Mouse (Mus musculus) common myeloid progenitor, adult 5-6 weeks (primary cell): Measurements from ENCODE around the gene 1520401A03Rik. TPM values are rescaled to one million over a fixed set of nuclear protein-coding genes. Genes with fewer than 3 reads are reported as not detected.

Experiments
- ATAC-seq: replicated peaks from 2 replicates; pipeline ENCODE4 v1.8.0; 2016; ENCODE audit warnings: low read depth, mild to moderate bottlenecking, moderate TSS enrichment, inconsistent platforms; ENCODE audit not compliant: poor library complexity, severe bottlenecking
- total RNA-seq: library from RNA; stranded (forward); fragments of 200-1000, 187-1606 nt; gene quantifications from 2 replicates; pipeline ENCODE4 v1.2.3, GENCODE M21; 2017

Gene 1520401A03Rik
- total RNA-seq, 1 experiment from 2014 or later = not detected

DNA sequence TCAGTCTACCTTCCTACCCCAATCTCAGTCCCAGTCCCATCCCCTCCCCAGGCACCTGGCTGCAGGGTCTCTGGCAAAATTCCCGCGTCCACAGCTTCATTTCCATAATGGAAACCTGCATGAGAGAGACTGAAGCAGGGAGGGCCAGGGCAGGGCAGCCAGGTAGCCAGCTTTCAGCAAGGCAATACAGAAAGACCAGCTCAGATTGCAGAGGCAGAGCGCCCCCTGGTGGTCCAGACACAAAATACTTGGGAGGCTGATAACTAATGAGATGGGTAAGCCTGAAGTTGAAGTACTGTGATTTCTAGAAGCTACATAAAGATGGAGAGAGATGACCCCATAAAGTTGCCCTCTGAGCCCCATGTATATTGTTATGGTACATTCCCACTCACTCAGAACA lies 16.4 kb downstream of the 1520401A03Rik start:
- peak; percentile 90 for ATAC-seq

DNA sequence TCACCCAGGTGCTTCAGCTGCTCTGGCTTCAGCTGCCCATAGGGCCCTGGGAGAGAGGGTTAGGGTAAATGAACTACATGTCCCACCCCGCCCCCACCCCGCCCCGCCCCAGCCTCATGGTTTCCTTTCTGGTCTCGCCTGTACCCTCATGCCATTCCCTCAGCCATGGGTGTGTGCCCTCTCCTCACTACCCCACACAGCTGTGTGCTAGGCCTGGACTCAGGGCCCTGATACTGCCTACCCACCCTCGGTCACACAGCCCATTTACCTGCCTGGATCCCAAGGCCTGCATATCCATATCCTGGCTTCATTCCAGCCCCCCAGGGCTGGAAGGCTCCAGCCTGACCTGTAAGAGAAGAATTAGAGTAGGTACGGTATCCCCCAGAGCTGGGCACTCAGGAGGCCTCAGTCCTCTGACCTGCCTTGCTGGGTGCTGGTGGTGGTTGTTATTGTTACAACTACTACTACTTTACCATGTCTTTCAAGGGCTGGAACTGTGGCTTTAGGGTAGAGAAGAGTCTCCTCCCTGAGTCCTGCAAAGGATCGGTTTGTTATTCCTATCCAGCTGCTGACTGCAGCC lies 17.0 kb downstream of the 1520401A03Rik start:
- ATAC-seq = no peak

DNA sequence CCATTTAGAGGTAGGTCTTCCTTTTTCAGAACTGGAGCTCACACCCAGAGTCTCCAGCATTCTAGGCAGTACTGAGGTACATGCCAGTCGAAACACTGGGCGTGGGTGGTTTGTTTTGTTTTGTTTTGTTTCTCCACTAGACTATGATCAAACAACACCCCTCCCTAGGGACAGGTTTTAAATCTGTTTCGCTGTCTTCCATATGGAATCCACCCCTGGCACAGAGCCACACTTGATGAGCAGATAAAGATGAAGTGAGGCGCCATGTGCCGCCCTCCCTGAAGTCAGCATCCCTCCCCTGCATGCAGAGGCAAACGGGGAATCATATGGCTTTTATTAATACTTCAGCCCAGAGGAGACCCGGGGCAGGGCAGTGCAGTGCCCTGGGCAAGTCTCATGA lies 17.8 kb downstream of the 1520401A03Rik start:
- no peak for ATAC-seq

DNA sequence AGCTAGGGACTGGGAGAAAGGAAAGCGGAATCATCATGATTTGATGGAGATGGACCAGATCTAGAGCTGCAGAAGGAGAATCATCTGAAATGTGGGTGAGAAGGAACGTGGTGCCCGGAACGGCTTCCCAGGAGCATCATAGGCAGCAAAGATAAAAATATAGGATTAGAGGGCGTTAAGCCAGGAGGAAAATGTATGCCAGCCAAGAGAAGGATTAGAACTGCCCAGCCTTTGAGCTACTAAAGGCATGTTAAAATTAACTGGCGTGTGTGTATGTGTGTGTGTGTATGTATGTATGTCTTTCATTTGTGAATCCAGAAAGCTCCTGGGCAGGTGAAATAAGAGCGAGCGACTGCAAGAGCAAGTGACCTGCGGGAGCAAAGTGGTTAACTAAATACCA lies 19.3 kb downstream of the 1520401A03Rik start:
- no peak for ATAC-seq

DNA sequence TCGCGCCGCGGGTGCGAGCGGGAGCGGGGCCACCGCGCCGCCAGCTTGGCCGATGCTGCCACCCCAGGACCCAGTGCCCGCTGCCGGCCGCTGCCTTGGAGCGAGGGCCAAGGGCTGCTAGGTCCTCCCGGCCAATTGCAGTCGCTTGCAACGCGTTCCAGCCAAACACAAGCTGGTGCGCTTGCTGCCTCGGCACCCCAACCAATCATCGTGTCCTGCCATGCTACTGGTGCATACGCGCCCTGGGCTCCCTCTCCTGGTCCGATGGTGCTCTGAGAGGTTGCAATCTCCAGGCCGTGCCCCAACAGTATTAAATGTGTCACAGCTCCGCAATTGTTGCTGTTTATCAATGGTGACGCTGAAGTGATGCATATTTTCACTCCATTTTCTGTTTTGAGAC lies 22.5 kb downstream of the 1520401A03Rik start:
- ATAC-seq = peak; percentile 100

DNA sequence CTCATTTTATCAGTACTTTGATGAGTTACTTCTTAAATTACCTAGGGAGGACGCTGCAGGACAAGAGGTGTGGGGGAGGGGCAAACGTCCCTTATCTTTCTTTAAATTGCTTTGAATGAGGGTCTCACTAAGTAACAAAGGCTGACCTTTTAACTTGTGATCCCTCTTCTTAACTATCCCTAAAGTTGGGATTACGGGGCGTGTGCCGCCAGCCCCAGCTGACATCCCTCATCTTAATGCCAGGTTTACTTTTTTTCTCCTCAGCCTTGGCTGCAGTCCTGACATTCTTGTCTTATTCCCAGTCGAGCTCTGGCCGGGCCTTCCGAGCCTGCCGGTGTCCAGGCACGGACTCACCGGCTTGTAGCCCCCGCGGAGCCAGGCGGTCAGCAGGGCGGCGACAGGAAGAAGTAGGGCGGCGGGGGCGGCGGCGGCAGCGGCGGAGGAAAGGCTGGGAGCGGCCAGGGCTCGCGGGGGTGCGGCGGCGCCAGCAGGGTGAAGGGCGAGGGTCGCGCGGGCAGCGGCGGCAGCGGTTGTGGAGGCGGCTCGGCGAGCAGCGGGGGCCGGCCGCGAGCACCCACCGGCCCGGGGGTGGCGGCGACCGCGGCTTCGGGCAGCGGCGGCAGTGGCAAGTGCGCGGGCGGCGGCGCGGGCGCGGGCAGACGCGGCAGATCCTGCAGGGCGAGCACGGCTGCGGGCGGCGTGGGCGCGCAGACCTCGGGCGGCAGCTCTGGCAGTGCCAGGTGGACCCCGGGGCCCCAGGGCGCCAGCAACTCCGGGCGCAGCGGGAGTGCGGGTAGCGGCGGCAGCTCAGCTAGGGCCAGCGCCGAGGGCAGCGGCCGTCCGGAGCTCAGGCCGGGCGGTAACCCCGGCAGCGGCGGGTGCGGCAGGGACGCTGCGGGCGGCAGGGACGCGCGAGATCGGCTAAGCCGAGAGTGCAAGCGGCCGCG lies 23.2 kb downstream of the 1520401A03Rik start:
- no peak for ATAC-seq

DNA sequence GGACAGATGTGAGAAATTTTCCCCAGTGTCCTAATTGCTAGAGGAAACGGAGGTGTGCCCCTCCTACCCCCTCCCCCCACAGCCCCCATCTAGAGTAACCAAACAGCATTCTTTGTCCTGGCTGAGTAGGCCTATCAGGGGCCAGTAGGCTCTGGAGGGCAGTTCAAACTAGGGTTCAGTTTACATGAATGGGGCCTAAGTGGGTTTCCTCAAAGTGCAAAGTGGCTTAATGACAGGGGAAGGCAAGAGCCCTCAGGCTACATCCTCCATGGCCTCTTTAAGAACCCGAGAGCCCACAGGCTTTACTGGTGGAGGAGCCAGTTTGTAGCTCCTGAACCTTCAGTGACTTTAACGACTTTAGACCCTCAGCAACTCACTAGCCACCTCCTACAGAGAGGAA lies 26.8 kb downstream of the 1520401A03Rik start:
- no peak for ATAC-seq

DNA sequence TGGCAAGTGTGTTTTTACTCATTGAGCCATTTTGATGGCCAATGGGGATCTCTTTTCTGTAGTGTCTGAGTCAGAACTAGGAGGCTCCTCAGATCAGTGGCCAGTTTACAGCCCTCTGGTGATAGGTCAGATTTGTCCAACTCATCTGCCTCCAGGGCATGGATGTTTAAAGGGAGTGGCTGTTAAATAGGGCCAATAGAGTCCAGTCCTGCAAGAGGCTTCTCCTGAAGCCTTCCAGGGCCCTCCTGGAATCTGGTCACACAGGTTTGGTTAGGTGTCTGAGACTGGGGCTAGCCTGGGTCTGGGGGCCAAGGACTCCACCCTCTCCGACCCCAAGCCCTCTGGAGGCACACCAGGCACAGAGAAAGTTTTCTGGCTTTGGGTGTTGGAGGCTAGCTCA lies 28.1 kb downstream of the 1520401A03Rik start:
- no peak for ATAC-seq

DNA sequence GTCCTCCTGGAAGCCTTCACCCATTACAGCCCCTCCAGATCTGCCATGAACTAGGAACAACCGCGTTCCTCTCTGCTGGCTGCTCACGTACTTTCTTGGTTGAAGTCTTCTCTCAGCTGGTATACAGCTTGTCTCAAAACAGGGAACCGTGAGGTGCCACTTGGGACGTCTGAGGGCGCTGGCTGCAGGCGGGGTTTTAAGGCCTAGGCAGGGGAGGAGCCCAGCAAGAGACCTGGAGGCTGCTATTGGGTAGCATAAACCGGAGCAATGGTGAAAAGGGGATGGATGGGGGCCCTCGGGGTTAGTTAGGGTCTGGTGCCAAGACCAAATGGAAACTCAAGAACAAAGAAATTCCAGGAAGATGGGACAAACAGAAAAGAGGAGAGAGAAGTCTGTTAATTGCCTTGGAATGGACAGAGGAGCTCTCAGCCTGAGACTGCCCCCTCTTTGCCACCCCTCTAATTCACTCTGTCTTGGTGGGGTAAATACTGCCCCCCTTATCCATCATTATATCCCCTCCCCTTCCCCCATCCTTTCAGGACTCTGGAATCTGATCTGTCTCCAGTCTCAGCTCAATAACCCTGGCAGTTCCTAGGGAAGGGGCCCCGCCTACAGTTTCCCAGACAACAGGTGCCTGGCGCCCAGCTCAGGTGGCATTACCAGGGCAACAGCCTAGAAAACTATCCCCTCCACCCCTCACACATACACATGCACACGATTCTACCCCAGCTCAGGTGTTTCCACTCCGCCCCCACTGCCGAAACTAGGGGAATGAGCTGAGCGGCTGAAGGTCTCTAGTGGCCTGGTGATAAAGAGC lies 38.5 kb downstream of the 1520401A03Rik start, which contains the start of gene Cldn9:
TSS of gene Cldn9 (minus strand) at position 171 of the 817 bp plus-strand sequence.
- ATAC-seq = peak; percentile 63

DNA sequence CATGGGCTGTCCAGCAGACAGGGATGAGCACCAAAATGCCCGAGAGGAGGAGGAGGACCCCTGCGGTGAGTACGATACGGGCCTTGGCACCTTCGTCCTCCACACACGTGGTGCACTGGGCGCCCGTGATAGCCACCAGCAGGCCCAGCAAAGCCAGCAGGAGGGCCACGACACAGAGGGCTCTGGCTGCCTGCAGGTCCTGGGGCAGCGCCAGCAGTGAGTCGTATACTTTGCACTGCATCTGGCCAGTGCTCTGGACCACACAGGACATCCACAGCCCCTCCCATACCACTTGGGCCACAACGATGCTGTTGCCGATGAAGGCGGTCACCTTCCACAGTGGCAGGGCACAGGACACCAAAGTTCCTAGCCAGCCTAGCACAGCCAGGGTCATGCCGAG lies 39.4 kb downstream of the 1520401A03Rik start:
- ATAC-seq = no peak

DNA sequence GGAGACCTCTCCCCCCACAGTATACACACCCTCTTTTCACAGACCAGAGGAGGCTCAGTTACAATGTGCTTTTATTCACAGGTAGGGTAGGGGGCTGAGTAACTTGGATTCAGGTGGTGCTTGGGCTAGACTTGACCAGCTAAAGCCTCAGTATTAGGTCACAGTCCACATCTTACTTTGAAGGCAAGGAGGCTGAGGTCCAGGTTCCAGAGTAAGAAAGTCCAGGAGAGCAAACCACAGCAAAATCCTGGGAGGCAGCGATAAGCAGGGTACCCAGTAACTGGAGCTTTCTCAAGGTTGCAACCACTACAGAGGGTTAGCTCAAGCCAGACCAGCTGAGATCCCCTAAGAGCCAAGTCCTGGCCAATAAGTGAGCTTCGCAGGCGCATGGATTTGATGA lies 40.1 kb downstream of the 1520401A03Rik start:
- ATAC-seq = no peak

DNA sequence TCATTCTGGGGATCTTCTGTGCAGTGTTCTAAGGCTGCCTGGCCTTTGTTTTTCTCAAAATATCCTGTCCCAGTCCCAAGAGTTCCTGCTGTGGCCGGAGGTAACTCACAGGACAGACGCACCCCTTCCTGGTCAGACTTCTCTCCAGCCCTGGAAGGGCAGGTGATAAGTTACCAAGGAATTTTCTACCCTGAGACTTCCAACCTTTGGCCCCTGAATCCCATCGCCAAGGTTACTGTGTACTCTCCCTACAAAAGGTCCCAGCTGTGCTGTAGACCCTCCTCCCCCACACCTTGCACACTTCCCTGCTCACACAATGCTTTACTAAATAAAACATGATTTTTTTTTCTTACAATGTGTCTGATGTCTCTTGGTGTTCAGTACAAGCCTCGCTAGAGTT lies 40.5 kb downstream of the 1520401A03Rik start:
- no peak for ATAC-seq

DNA sequence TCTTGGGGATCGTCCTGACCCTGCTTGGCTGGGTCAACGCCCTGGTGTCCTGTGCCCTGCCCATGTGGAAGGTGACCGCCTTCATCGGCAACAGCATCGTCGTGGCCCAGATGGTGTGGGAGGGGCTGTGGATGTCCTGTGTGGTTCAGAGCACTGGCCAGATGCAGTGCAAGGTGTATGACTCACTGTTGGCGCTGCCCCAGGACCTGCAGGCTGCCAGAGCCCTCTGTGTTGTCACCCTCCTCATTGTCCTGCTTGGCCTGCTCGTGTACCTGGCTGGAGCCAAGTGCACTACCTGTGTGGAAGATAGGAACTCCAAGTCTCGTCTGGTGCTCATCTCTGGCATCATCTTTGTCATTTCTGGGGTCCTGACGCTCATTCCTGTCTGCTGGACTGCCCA lies 41.5 kb downstream of the 1520401A03Rik start:
- ATAC-seq = no peak

DNA sequence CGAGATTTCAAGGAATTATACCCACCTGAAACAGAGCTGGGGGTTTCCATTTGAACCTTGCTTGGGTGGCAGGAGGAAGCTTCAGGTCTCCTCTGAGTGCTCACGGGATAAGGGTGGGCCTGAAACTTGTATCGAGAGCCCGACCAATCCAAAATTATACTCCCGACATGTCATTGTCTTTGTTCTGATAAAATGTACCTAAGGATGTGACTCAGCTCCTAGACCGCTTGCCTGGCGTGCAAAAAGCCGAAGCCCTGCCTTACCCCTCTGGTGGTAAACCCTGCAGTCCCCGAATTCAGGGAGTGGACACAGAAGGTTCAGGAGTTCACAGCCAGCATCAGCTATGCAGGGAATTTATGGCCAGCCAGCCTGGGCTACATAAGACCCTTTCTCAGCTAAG lies 42.2 kb downstream of the 1520401A03Rik start:
- no peak for ATAC-seq

DNA sequence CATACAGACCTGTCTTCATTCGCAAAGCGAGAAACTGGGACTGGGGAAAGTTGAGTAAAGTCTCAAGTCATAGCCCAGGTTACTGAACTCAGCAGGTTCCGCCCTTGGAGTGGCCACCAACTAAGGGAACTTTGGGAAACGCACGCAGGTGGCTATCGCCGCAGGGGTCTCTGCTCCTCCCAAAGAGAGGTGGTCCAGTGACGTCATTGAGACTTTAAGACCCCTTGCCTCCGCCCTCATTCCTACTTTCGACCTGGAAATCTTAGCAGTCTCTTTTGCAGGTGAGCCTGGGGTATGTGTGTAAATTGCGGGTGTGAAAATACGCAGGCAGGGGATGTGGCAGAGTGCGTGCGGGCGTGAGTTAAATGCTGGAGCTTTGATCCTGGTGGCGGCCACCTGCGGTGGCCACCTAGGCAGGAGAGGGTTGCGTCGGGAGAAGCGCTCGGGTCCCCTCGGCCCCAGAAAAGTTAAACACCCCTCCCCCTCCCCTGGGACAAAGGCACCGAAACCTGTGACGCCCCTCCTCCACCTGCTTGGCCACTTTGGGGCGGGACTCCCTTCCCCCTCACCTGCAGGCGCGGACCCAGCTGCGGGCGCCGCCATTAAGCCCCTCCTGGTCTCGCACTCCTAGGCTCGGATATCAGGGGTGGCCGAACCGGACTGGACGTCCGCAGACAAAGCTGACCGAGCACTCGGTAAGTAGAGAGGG lies 43.3 kb downstream of the 1520401A03Rik start, which contains the start of gene Cldn6:
TSS of gene Cldn6 (plus strand) at position 123 of the 709 bp plus-strand sequence.
- no peak for ATAC-seq

DNA sequence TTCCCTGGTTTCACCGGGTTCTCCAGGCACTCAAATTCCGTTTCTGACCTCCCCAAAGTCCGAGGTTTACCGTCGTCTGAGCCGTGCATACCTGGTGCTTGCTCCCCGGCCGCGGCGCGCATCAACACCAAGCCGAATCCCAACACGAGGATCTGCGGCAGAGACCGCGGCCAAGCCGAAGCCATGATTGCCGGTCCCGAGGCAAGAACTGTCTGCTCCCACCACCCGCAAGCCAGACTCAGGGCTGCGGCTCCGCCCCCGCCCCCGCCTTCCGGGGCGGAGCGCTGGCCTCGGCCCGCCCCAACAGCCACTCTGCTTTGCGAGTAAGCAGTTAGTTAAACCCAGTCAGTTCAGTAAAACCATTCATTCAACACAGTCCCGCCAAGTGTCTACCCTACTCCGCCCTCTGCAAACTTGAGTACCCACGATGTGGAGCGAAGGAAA lies 45.3 kb downstream of the 1520401A03Rik start, which contains the start of gene Tnfrsf12a:
TSS of gene Tnfrsf12a (minus strand) at position 233 of the 444 bp plus-strand sequence.
- peak; percentile 51 for ATAC-seq

DNA sequence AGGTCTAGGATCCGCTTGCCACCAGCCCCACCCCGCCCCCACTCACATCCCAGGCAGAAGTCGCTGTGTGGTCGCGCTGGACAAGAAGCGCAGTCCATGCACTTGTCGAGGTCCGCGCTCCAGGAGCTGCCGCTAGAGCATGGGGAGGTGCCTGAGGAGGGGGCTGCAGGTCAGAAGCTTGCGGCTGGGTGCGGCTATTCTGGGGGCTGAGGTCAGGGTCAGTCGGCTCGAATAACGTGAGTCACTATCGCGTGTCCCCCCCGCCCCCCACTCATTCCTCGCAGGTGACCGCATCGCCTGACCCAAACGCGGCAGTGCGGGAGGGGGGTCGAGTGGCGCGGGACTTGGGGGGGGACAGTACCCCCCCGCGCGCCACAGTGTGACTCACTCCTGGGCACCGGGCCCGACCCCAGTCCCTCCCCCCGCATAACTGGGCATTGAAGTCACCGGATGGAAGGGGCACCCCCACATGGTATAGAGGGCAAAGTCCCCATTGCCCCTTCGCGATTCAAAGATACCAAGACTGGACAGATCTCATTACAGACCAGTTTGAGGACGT lies 46.0 kb downstream of the 1520401A03Rik start:
- ATAC-seq = no peak

DNA sequence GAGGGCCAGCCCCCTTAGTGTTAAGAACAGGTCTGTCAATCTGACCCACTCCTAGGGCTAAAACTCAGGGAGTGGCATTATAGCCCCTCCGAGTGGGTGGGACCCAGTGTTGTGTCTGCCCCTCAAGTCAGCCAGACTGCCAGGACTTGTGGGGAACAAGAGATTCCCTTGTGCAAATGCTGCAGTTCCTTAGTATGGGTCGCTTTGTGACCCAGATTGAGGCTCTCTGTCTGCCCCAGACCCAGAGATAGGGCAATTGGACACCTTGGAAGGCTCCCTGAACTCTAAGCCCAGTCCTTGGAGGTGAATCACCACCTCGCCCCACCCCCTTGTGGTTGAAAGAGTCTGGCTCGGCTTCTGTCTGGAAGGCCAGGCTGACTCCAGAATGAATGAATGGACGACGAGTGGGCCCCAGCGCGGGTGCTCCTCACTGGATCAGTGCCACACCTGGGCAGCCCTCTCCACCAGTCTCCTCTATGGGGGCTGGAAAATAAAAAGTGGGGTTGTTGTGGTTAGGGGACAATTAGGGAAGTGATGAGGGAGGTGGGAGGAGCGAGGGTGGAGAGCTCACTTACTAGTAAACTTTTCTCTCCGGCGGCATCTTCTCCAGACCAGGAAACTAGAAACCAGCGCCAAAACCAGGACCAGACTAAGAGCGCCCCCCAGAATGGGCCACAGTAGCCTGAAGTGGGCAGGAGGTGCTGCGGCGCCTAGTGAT lies 46.9 kb downstream of the 1520401A03Rik start:
- ATAC-seq = peak; percentile 31

DNA sequence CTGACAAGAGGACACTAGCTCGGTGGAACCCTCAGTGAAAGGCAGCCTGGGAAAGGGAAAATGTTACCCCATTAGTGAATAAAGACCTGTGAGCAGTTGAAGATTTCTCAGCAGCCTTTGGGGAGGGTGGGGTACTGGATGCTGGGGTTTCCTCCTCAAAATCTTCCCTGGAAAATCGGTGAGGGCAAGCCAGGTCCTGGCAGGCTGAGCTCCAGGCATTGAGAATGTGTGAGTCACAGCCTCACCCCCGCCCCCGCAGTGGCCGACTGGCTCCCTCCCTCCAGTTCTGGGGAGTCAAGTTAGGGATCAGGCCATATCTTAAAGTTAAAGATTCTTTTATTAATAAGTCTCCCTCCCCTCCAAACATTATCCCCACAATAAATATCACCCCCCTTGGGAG lies 47.5 kb downstream of the 1520401A03Rik start:
- no peak for ATAC-seq
